Mouse (Mus musculus) midbrain, embryonic 16.5 days (tissue): Measurements from ENCODE around the gene Kansl1l. TPM values are rescaled to one million over a fixed set of nuclear protein-coding genes. Genes with fewer than 3 reads are reported as not detected.

ENCODE experiments used
- ATAC-seq: fragments of 200-750 bp; cut with Nextera tagmentation; 2 replicates; pipeline ENCODE4 v1.8.0; 2017; ENCODE audit warnings: moderate TSS enrichment
- H3K27ac ChIP-seq: fragments of 300-500 bp; sonication (generic); 2 replicates; pipeline ENCODE4 v1.5.1; 2014; ENCODE audit warnings: mild to moderate bottlenecking, low read length, mixed read lengths
- H3K27me3 ChIP-seq: fragments of 300-500 bp; sonication (generic); 2 replicates; pipeline ENCODE4 v1.6.1; 2014; ENCODE audit warnings: low read depth, low read length, mixed read lengths; ENCODE audit not compliant: control insufficient read depth, insufficient read depth
- H3K36me3 ChIP-seq: fragments of 300-500 bp; sonication (generic); 2 replicates; pipeline ENCODE4 v1.6.1; 2014; ENCODE audit warnings: mild to moderate bottlenecking, low read length, moderate library complexity, mixed read lengths; ENCODE audit not compliant: control insufficient read depth, insufficient read depth
- H3K4me1 ChIP-seq: fragments of 300-500 bp; sonication (generic); 2 replicates; pipeline ENCODE4 v1.6.1; 2014; ENCODE audit warnings: mild to moderate bottlenecking, low read length, mixed read lengths; ENCODE audit not compliant: control insufficient read depth, insufficient read depth
- H3K4me2 ChIP-seq: fragments of 300-500 bp; sonication (generic); 2 replicates; pipeline ENCODE4 v1.6.1; 2014; ENCODE audit warnings: mild to moderate bottlenecking, low read length, mixed read lengths
- H3K4me3 ChIP-seq: fragments of 300-500 bp; sonication (generic); 2 replicates; pipeline ENCODE4 v1.5.1; 2014; ENCODE audit warnings: low read depth, mild to moderate bottlenecking, low read length, moderate library complexity, mixed read lengths
- H3K9ac ChIP-seq: fragments of 300-500 bp; sonication (generic); 2 replicates; pipeline ENCODE4 v1.6.1; 2014; ENCODE audit warnings: low read depth, low read length, mixed read lengths
- H3K9me3 ChIP-seq: fragments of 300-500 bp; sonication (generic); replicated peaks from 2 replicates; pipeline ENCODE4 v1.6.1; 2014; ENCODE audit warnings: mild to moderate bottlenecking, low read length, mixed read lengths; ENCODE audit not compliant: control insufficient read depth, poor library complexity, severe bottlenecking
- WGBS: fragments of 180-500 bp; shearing (Covaris S2); extraction: QIAGEN DNeasy Blood & Tissue Kit; methylation state at CpG from one replicate; pipeline ENCODE4 v1.1.7; 2014; 5-methylcytosine and 5-hydroxymethylcytosine counted together
- polyA plus RNA-seq: library from polyadenylated mRNA; unstranded; fragments of >200 nt; fragmentation: Nextera tagmentation; extraction: Ambion mirVana; gene quantifications from 2 replicates; pipeline ENCODE4 v1.2.1, GENCODE M21; 2015

Kansl1l gene
- polyA plus RNA-seq, 1 experiment from 2014 or later = 9.4 TPM

GRCm38 (mm10) chr1:66821966-66822365 is 4.6 kb upstream of the Kansl1l start:
- Histone ChIP-seq H3K4me2 (no peak overlapping the region), H3K9me3 (no peaks in the 10 kb centered on the region), H3K4me1 (peaks cover 9% of the 10 kb centered on the region), H3K27me3 (no peaks in the 10 kb centered on the region), H3K36me3 (no peaks in the 10 kb centered on the region), H3K27ac (no peak overlapping the region), H3K4me3 (no peak overlapping the region), H3K9ac (no peak overlapping the region)
- WGBS = 79% methylated on average over 9 of the region's 9 CpGs
- ATAC-seq = no peak

GRCm38 (mm10) chr1:66820241-66820640 is 2.9 kb upstream of the Kansl1l start:
- Histone ChIP-seq H3K27me3 (no peaks in the 10 kb centered on the region), H3K4me2 (peak overlapping the region; percentile 27; the same call in 1 of the 2 replicates), H3K9me3 (no peaks in the 10 kb centered on the region), H3K36me3 (no peaks in the 10 kb centered on the region), H3K4me1 (peaks cover 16% of the 10 kb centered on the region), H3K9ac (peak overlapping the region; percentile 40; the same call in 1 of the 2 replicates), H3K27ac (peak overlapping the region; percentile 5; the same call in 1 of the 2 replicates), H3K4me3 (no peak overlapping the region; the same call in 1 of the 2 replicates)
- 12% methylated on average over 7 of the region's 7 CpGs for WGBS
- no peak for ATAC-seq

- H3K9me3 ChIP-seq = no peaks in the 10 kb centered on the region
- under 1% methylated on average over 20 of the region's 20 CpGs for WGBS
Measured at GRCm38 (mm10) chr1:66817865-66818315, 528 bp upstream of the Kansl1l start.

GRCm38 (mm10) chr1:66816837-66817452 is 417 bp downstream of the Kansl1l start:
- 0% methylated on average over 36 of the region's 63 CpGs for WGBS

More at GRCm38 (mm10) chr1:66817865-66818315, 528 bp upstream of the Kansl1l start:
- peak overlapping the region; percentile 91 for H3K4me2 ChIP-seq
- peak overlapping the region; percentile 96 for H3K9ac ChIP-seq
- peak; percentile 66 for ATAC-seq
- H3K27me3 ChIP-seq = no peaks in the 10 kb centered on the region
- peak overlapping the region; percentile 82 for H3K4me3 ChIP-seq
- H3K4me1 ChIP-seq = peaks cover 24% of the 10 kb centered on the region
- no peaks in the 10 kb centered on the region for H3K36me3 ChIP-seq
- peak overlapping the region; percentile 99 for H3K27ac ChIP-seq

GRCm38 (mm10) chr1:66815941-66816777 is 1.2 kb downstream of the Kansl1l start:
- Histone ChIP-seq H3K27ac (peak overlapping the region; percentile 99), H3K4me1 (peaks cover 24% of the 10 kb centered on the region), H3K4me3 (peak overlapping the region; percentile 82), H3K4me2 (peak overlapping the region; percentile 84), H3K9me3 (no peaks in the 10 kb centered on the region), H3K9ac (peak overlapping the region; percentile 72), H3K36me3 (no peaks in the 10 kb centered on the region), H3K27me3 (no peaks in the 10 kb centered on the region)
- ATAC-seq = peak; percentile 50
- WGBS = under 1% methylated on average over 39 of the region's 39 CpGs

More at GRCm38 (mm10) chr1:66816837-66817452, 417 bp downstream of the Kansl1l start:
- H3K27ac ChIP-seq = peak overlapping the region; percentile 99
- peak overlapping the region; percentile 82 for H3K4me3 ChIP-seq
- peak overlapping the region; percentile 91 for H3K4me2 ChIP-seq
- ATAC-seq = peak; percentile 90
- H3K36me3 ChIP-seq = no peaks in the 10 kb centered on the region
- H3K9me3 ChIP-seq = no peaks in the 10 kb centered on the region
- no peaks in the 10 kb centered on the region for H3K27me3 ChIP-seq
- H3K9ac ChIP-seq = peak overlapping the region; percentile 96
- H3K4me1 ChIP-seq = peaks cover 24% of the 10 kb centered on the region

- Histone ChIP-seq H3K4me3 (no peak overlapping the region), H3K4me2 (peak overlapping the region; percentile 35; the same call in 1 of the 2 replicates), H3K27me3 (no peaks in the 10 kb centered on the region), H3K9ac (no peak overlapping the region), H3K27ac (no peak overlapping the region), H3K36me3 (no peaks in the 10 kb centered on the region), H3K4me1 (peaks cover 15% of the 10 kb centered on the region), H3K9me3 (no peaks in the 10 kb centered on the region)
- ATAC-seq = no peak
- WGBS = 60% methylated on average over 8 of the region's 8 CpGs
Measured at GRCm38 (mm10) chr1:66814756-66815155, 2.6 kb downstream of the Kansl1l start.

- no peak overlapping the region for H3K27ac ChIP-seq
- H3K4me1 ChIP-seq = peaks cover 15% of the 10 kb centered on the region
- H3K4me3 ChIP-seq = no peak overlapping the region
- H3K9ac ChIP-seq = no peak overlapping the region
- H3K9me3 ChIP-seq = no peaks in the 10 kb centered on the region
- H3K36me3 ChIP-seq = no peaks in the 10 kb centered on the region
- no peaks in the 10 kb centered on the region for H3K27me3 ChIP-seq
- H3K4me2 ChIP-seq = no peak overlapping the region
- ATAC-seq = no peak
- WGBS = 78% methylated on average over 1 of the region's 1 CpGs
Measured at GRCm38 (mm10) chr1:66813191-66813590, 4.2 kb downstream of the Kansl1l start.

GRCm38 (mm10) chr1:66806821-66807220 is 10.5 kb downstream of the Kansl1l start:
- no peak overlapping the region for H3K27ac ChIP-seq
- no peak for ATAC-seq
- H3K9ac ChIP-seq = no peak overlapping the region
- H3K4me1 ChIP-seq = no peaks in the 10 kb centered on the region
- 95% methylated on average over 1 of the region's 1 CpGs for WGBS
- no peaks in the 10 kb centered on the region for H3K36me3 ChIP-seq
- no peaks in the 10 kb centered on the region for H3K27me3 ChIP-seq
- H3K9me3 ChIP-seq = no peaks in the 10 kb centered on the region
- H3K4me2 ChIP-seq = no peak overlapping the region
- H3K4me3 ChIP-seq = no peak overlapping the region

- no peak overlapping the region for H3K9ac ChIP-seq
- no peaks in the 10 kb centered on the region for H3K36me3 ChIP-seq
- H3K4me2 ChIP-seq = no peak overlapping the region
- ATAC-seq = no peak
- no peaks in the 10 kb centered on the region for H3K9me3 ChIP-seq
- no peak overlapping the region for H3K4me3 ChIP-seq
- no peaks in the 10 kb centered on the region for H3K4me1 ChIP-seq
- WGBS = 96% methylated on average over 1 of the region's 1 CpGs
- H3K27ac ChIP-seq = no peak overlapping the region
- H3K27me3 ChIP-seq = no peaks in the 10 kb centered on the region
Measured at GRCm38 (mm10) chr1:66805408-66805807, 12.0 kb downstream of the Kansl1l start.
